Mouse (Mus musculus) forebrain, embryonic 12.5 days (tissue): ENCODE results near the gene Eral1. TPM values are rescaled to one million over a fixed set of nuclear protein-coding genes. Genes with fewer than 3 reads are reported as not detected.

ENCODE experiments used
- ATAC-seq: fragments of 200-750 bp; cut with Nextera tagmentation; 2 replicates; pipeline ENCODE4 v1.8.0; 2017; ENCODE audit warnings: moderate TSS enrichment; ENCODE audit not compliant: low FRiP score
- H3K27ac ChIP-seq: fragments of 300-500 bp; sonication (generic); 2 replicates; pipeline ENCODE4 v1.5.1; 2016; ENCODE audit warnings: mild to moderate bottlenecking
- H3K27me3 ChIP-seq: fragments of 300-500 bp; sonication (generic); 2 replicates; pipeline ENCODE4 v1.6.1; 2016; ENCODE audit warnings: mild to moderate bottlenecking
- H3K36me3 ChIP-seq: fragments of 300-500 bp; sonication (generic); replicated peaks from 2 replicates; pipeline ENCODE4 v1.6.1; 2016; ENCODE audit warnings: mild to moderate bottlenecking
- H3K4me1 ChIP-seq: fragments of 300-500 bp; sonication (generic); 2 replicates; pipeline ENCODE4 v1.6.1; 2016
- H3K4me2 ChIP-seq: fragments of 300-500 bp; sonication (generic); 2 replicates; pipeline ENCODE4 v1.6.1; 2016; ENCODE audit warnings: mild to moderate bottlenecking, moderate library complexity
- H3K4me3 ChIP-seq: fragments of 300-500 bp; sonication (generic); replicated peaks from 2 replicates; pipeline ENCODE4 v1.5.1; 2016; ENCODE audit warnings: mild to moderate bottlenecking
- H3K9ac ChIP-seq: fragments of 300-500 bp; sonication (generic); 2 replicates; pipeline ENCODE4 v1.6.1; 2016; ENCODE audit warnings: mild to moderate bottlenecking
- H3K9me3 ChIP-seq: fragments of 300-500 bp; sonication (generic); 2 replicates; pipeline ENCODE4 v1.6.1; 2016
- WGBS: fragments of 180-500 bp; shearing (Covaris S2); methylation state at CpG from one replicate; pipeline ENCODE4 v1.1.7; 2016; 5-methylcytosine and 5-hydroxymethylcytosine counted together
- polyA plus RNA-seq: library from polyadenylated mRNA; unstranded; fragments of >200 nt; fragmentation: Nextera tagmentation; extraction: Ambion mirVana; gene quantifications from 2 replicates; pipeline ENCODE4 v1.2.1, GENCODE M21; 2016

Gene Eral1
- polyA plus RNA-seq = 33.1 and 35.5 TPM in 2 replicates

DNA sequence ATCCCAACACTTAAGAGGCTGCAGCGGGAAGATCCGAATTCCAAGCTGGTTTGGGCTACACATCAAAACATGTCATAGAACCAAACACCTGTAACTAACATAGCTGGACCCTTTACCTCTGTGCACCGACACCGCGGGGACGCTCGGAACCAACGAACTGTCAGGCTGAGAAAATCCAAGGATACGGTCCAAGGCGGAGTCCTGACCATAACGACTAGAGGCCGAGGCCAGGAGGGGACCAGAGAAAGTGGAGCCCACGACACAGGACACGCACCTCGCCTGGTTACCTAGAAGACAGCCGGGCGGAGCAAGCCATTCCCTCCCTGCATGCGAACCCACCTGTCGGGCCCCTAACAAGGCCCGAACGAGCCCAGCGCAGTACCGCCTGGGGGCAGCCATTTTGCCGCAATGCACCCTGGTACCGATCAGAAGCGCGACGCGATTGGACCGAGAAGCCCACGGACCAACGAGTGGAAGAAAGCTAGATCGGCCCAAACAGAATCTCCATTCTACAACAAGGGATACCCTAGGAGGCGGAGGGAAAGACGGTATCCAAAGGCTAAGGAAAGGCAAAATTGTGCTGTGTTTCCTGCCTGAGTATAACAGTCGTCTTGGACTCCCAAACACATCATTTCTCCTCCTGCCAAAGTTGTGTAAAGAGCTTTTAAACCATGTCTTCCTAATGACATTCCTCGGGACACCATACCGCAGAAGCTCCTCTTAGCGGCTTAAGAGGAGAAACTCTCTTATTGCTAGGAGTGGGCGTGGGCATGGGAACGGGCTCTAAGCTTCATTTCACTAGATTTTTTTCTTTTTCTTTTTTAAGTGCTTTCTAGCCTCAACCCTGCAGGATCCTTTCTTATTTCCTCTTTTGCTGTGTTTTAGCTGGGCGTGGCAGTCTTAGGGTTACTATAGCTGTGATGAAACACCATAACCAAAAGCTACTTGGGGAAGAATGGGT, at the start of gene Eral1:
TSS of gene Eral1 (minus strand) at position 423 of the 961 bp plus-strand sequence.
- peaks cover 26% of the 10 kb centered on the region for H3K36me3 ChIP-seq
- H3K27me3 ChIP-seq = peaks cover 7% of the 10 kb centered on the region
- ATAC-seq = peak; percentile 91
- 1% methylated on average over 42 of the region's 42 CpGs for WGBS
- peak within 1 kb of the TSS; percentile 75 for H3K9ac ChIP-seq
- peak within 1 kb of the TSS; percentile 85 for H3K4me3 ChIP-seq
- H3K4me2 ChIP-seq = peak within 1 kb of the TSS; percentile 73
- H3K4me1 ChIP-seq = peaks cover 15% of the 10 kb centered on the region
- peak within 1 kb of the TSS; percentile 57 for H3K27ac ChIP-seq
- H3K9me3 ChIP-seq = no peaks in the 10 kb centered on the region

DNA sequence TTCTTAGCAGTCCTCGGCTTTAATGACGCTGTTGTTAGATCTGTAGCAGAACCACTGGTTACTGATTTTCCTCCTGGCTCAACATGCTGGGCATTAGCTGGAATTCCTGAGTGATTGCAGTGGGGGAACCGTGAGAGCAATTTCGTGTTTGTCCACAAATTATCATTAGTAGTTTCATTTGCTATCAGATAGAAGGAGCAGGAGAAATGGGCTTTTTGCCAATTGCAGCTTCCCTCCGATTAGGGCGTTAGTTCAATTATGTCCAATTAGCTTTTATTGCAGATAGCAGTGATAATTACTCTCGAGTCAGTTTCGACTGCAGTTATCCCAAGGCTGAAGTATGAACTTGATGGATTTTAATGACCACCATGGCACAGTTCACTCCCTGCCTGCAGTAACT, 49.3 kb upstream of the Eral1 start:
- no peaks in the 10 kb centered on the region for H3K9me3 ChIP-seq
- H3K36me3 ChIP-seq = no peaks in the 10 kb centered on the region
- H3K4me3 ChIP-seq = no peak overlapping the region
- peaks cover 11% of the 10 kb centered on the region for H3K4me1 ChIP-seq
- H3K4me2 ChIP-seq = no peak overlapping the region
- WGBS = 58% methylated on average over 8 of the region's 8 CpGs
- H3K9ac ChIP-seq = no peak overlapping the region
- no peaks in the 10 kb centered on the region for H3K27me3 ChIP-seq
- H3K27ac ChIP-seq = no peak overlapping the region
- ATAC-seq = no peak

DNA sequence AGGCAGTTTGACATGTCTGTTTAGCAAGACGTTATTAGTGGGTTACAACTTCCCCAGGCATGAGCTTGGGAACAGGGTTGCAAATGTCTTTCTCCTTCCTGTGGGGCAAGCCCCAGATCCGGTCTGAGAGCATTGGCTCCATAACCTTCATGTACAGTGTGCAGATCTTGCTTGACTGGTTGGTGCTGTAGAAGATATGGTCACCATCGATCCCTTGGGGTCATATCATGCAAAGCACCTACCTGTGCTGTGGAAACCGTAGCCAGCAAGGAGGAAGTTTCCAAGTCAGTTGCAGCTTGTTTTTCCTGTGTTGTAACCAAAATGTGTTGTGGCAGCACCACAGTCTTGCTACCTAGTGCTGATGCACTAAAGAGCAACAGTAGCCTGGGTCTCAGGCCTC, 46.6 kb upstream of the Eral1 start:
- H3K4me2 ChIP-seq = no peak overlapping the region
- H3K36me3 ChIP-seq = no peaks in the 10 kb centered on the region
- no peak overlapping the region for H3K4me3 ChIP-seq
- no peak overlapping the region for H3K27ac ChIP-seq
- no peaks in the 10 kb centered on the region for H3K27me3 ChIP-seq
- H3K9me3 ChIP-seq = no peaks in the 10 kb centered on the region
- no peak overlapping the region for H3K9ac ChIP-seq
- H3K4me1 ChIP-seq = peaks cover 11% of the 10 kb centered on the region
- 90% methylated on average over 4 of the region's 4 CpGs for WGBS
- ATAC-seq = no peak

DNA sequence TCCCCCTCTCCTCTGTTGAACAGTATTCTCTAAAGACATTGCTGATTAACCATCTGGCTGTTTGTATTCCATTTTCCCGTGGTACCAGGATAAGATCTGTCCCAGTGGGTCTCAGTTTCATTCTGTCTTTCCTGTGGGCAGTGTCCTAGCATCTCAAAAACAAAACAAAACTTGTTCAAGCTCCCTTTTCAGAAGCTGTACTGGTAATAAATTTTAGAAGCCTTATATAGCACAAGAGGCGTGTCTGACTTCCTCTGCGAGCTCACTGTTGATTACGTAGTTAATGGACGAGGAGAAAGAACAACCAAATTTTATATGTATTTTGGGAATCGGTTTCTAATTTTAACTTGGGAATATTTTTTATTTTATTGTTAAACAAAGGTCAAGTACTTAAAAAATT, 45.5 kb upstream of the Eral1 start:
- Histone ChIP-seq H3K9me3 (no peaks in the 10 kb centered on the region), H3K27ac (no peak overlapping the region), H3K4me1 (peaks cover 18% of the 10 kb centered on the region), H3K36me3 (no peaks in the 10 kb centered on the region), H3K27me3 (no peaks in the 10 kb centered on the region), H3K4me2 (no peak overlapping the region), H3K4me3 (no peak overlapping the region), H3K9ac (no peak overlapping the region)
- WGBS = 80% methylated on average over 6 of the region's 6 CpGs
- ATAC-seq = no peak

DNA sequence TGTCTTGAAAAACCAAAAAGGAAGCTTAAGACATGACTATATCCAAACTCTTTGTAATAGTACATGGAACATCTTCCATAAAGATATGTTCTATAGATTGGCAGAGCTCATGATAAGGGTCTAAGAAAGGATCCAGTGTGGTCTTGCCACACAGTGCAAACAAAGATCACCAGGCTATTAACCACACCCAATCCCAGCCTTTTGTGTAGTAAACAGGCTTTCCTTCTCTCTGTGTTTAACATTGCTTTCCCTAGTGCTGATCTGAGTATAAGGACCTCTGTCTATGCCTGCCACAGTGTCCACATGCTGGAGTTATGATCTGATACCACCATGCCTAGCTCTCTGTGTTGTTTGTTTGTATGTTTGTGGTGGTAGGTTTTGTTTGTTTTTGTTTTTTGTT, 43.6 kb upstream of the Eral1 start:
- Histone ChIP-seq H3K4me2 (no peak overlapping the region), H3K27me3 (no peaks in the 10 kb centered on the region), H3K4me1 (peaks cover 21% of the 10 kb centered on the region), H3K4me3 (no peak overlapping the region), H3K36me3 (no peaks in the 10 kb centered on the region), H3K9ac (no peak overlapping the region), H3K9me3 (no peaks in the 10 kb centered on the region), H3K27ac (no peak overlapping the region)
- ATAC-seq = no peak

DNA sequence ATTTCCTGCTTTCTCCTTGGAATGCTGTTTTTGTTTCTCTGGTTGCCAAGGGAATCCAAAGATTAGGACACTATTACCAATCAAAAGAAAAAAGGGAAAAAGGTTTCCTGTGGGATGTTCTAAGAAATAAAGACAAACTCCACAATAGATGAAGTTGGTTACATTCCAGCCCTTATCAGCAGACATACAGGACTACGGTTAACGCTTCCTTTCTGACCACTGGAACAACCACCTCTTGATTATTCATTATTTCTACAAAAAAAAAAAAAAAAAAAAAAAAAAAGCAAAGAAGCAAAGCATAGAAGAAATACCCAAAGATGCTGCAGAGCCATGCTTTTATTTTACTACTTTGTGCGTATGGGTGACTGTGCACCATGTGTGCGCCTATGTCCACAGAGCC, 42.6 kb upstream of the Eral1 start:
- Histone ChIP-seq H3K36me3 (no peaks in the 10 kb centered on the region), H3K9ac (no peak overlapping the region), H3K27ac (no peak overlapping the region), H3K4me2 (no peak overlapping the region), H3K4me3 (no peak overlapping the region), H3K9me3 (no peaks in the 10 kb centered on the region), H3K27me3 (no peaks in the 10 kb centered on the region), H3K4me1 (peaks cover 24% of the 10 kb centered on the region)
- 95% methylated on average over 4 of the region's 4 CpGs for WGBS
- ATAC-seq = no peak

DNA sequence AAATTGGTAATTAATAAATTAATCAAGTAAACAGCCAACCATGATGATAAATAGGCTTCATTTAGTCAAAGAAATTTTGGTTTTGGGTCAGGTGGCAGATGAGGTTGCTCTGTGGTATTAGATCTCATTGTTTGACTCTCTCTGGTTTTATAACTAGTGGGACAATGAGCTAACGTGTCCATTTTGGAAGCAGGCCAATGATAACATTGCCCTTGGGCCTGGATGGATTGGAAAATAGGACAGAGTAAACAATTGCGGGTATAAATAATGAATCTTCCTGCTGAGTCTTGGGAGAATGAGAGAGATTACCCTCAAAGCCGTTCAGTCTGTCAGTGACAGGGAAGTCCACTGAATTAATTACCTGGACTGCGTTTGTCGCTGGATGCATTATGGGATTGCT, 41.0 kb upstream of the Eral1 start:
- Histone ChIP-seq H3K9me3 (no peaks in the 10 kb centered on the region), H3K9ac (no peak overlapping the region), H3K4me3 (no peak overlapping the region), H3K27ac (no peak overlapping the region), H3K4me2 (no peak overlapping the region), H3K36me3 (no peaks in the 10 kb centered on the region), H3K27me3 (no peaks in the 10 kb centered on the region), H3K4me1 (peaks cover 36% of the 10 kb centered on the region)
- 59% methylated on average over 5 of the region's 5 CpGs for WGBS
- no peak for ATAC-seq

DNA sequence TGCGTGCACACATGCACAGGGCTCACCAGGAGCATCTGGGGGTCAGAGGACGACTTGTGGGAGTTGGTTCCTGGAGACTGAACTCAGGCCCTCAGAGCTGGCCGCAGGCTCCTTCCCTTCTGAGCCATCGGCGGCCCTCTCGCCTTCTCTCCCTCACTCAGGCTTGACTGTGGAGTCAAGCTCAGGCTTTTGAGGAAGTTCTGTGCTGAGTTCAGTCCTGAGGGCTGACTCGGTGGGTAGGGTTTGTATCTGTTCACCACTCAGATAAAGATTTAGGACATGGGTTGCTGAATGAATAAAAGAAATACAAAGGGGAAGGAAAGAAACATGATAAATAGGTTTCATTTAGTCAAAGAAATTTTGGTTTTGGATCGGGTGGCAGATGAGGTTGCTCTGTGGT, 39.7 kb upstream of the Eral1 start:
- H3K4me2 ChIP-seq = no peak overlapping the region
- no peaks in the 10 kb centered on the region for H3K36me3 ChIP-seq
- WGBS = 82% methylated on average over 8 of the region's 8 CpGs
- H3K4me1 ChIP-seq = peaks cover 35% of the 10 kb centered on the region
- H3K4me3 ChIP-seq = no peak overlapping the region
- no peaks in the 10 kb centered on the region for H3K27me3 ChIP-seq
- H3K27ac ChIP-seq = no peak overlapping the region
- H3K9me3 ChIP-seq = no peaks in the 10 kb centered on the region
- no peak overlapping the region for H3K9ac ChIP-seq
- ATAC-seq = no peak

DNA sequence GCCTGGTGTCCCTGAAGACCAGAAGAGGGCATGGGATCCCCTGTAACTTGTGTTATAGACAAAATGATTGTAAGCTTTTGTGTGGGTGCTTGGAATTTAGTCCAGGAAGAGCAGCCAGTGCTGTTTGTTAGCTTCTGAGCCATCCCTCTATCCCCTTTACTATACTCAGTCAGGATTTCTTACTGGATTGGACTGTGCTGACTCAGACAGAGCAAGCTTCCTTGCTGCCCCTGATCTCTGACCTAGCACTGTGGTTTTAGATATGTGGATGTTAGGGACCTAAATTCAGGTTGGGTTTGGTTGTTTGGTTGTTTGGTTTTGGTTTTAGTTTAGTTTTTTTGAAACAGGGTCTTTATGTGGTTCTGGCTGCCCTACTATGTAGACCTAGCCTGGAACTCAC, 38.3 kb upstream of the Eral1 start:
- H3K27ac ChIP-seq = no peak overlapping the region
- ATAC-seq = no peak
- no peak overlapping the region for H3K9ac ChIP-seq
- H3K9me3 ChIP-seq = no peaks in the 10 kb centered on the region
- H3K4me3 ChIP-seq = no peak overlapping the region
- no peaks in the 10 kb centered on the region for H3K36me3 ChIP-seq
- peaks cover 49% of the 10 kb centered on the region for H3K4me1 ChIP-seq
- no peaks in the 10 kb centered on the region for H3K27me3 ChIP-seq
- no peak overlapping the region for H3K4me2 ChIP-seq

DNA sequence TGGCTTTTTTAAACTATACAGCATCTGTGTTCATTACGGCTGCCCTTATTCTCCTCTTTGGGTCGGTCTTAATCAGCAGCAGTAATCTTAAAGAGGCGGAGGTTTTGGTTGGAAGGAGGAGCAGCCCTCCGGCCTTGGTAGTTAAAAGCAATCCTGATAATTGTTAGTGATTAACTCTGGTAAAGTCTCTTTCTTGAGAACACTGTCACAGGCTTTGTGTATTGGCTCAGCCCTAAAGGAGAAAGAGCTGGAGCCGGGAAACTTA, 35.9 kb upstream of the Eral1 start:
- Histone ChIP-seq H3K4me2 (peak overlapping the region; percentile 69), H3K27me3 (no peaks in the 10 kb centered on the region), H3K4me3 (peak overlapping the region; percentile 67), H3K9ac (peak overlapping the region; percentile 80), H3K36me3 (no peaks in the 10 kb centered on the region), H3K9me3 (no peaks in the 10 kb centered on the region), H3K27ac (peak overlapping the region; percentile 94), H3K4me1 (peaks cover 48% of the 10 kb centered on the region)
- no peak for ATAC-seq
- WGBS = 3% methylated on average over 5 of the region's 5 CpGs

DNA sequence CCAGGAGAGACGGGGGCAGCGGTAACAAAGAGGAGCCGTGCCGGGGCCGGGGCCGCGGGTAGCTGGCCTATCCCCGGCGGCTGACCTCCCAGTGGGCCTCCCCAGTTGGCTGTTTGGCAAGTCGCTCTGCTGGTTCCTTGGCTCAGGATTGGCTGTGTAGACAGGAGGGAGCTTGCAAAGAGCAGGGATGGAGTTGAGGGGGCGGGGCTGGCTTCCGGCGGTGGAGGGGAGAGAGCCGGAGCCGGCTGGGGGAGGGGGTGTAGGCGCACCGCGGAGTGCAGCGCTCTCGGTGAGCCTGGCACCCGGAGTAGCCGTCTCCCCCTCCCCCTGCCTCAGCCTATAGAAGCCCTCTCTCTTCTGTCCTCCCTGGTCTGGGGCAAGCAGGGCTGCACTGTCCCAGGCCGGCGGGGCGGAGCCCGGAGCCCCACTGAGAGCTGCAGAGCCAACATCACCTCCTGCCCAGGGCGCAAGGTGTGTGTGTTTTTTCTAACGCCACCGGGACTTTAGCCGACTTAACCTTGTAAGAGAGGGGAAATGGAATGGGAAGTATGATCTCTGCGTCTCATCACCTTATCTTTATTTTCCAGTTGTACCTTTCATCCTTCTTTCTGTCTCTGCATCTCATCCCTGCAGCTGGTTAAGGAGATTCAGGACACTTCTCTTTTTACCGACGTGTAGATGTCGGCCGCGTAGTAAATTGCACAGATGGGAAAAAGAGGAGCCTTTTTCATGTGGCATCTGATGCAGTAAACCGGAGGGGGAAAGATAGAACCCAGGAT, 35.4 kb upstream of the Eral1 start:
- Histone ChIP-seq H3K4me2 (peak overlapping the region; percentile 69), H3K9me3 (no peaks in the 10 kb centered on the region), H3K9ac (peak overlapping the region; percentile 80), H3K4me1 (peaks cover 44% of the 10 kb centered on the region), H3K27me3 (no peaks in the 10 kb centered on the region), H3K4me3 (peak overlapping the region; percentile 67), H3K36me3 (no peaks in the 10 kb centered on the region), H3K27ac (peak overlapping the region; percentile 94)
- under 1% methylated on average over 37 of the region's 37 CpGs for WGBS
- ATAC-seq = peak; percentile 100

DNA sequence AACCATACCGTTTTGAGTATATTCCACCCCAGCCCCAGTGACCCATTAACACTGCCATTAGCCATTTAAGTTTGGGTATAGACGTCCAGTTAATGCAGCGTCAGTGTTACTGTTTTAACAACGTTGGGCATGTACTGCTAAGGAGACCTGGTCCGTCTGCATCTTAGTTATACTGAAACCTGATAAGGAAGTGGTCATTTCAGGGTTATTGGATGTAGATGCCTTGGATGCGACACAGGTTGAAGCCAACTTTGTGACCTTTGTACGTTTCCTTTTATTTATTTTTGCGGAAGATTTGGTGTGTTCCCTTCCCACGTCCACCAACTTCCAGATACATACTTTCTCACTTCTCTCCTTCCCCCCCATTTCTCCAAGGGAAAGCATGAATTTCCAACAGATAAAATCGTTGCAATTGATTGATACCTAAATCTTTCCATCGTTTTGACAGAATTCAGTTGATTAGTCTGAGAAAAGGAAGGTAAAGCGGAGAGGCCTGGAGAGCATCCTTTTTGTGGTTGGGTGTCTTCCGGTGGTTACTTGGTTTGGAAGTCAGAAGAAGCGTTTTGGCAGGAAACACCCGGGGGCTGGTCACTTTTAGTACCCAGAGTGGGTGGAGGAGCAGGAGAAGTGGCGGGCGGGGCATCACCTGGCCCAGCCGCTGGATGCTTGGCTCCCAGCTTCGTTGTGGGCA, 34.6 kb upstream of the Eral1 start:
- Histone ChIP-seq H3K4me3 (peak overlapping the region; percentile 67), H3K27me3 (no peaks in the 10 kb centered on the region), H3K4me2 (peak overlapping the region; percentile 69), H3K4me1 (peaks cover 41% of the 10 kb centered on the region), H3K9me3 (no peaks in the 10 kb centered on the region), H3K27ac (peak overlapping the region; percentile 94), H3K9ac (peak overlapping the region; percentile 77), H3K36me3 (no peaks in the 10 kb centered on the region)
- WGBS = 12% methylated on average over 19 of the region's 19 CpGs
- no peak for ATAC-seq
